Mouse (Mus musculus) liver, embryonic 14.5 days (tissue): ENCODE data around the gene Bcas1. TPM values are rescaled to one million over a fixed set of nuclear protein-coding genes. Genes with fewer than 3 reads are reported as not detected.

ENCODE experiments used
- ATAC-seq: fragments of 200-750 bp; cut with Nextera tagmentation; 2 replicates; pipeline ENCODE4 v1.8.0; 2017; ENCODE audit warnings: moderate number of reproducible peaks, mild to moderate bottlenecking, moderate library complexity; ENCODE audit not compliant: insufficient read depth
- DNase-seq, 3 experiments: peaks; one replicate each; pipeline ENCODE4 v3.0.0-alpha.2; 2012 to 2013; ENCODE audit warnings: low read depth in 3 of 3, low spot score in 3 of 3
- H3K27ac ChIP-seq: fragments of 300-500 bp; sonication (generic); 2 replicates; pipeline ENCODE4 v1.5.1; 2014; ENCODE audit warnings: moderate library complexity, mild to moderate bottlenecking, control low read depth, inconsistent platforms
- H3K27me3 ChIP-seq: fragments of 300-500 bp; sonication (generic); 2 replicates; pipeline ENCODE4 v1.6.1; 2014; ENCODE audit warnings: mild to moderate bottlenecking, low read length, moderate library complexity; ENCODE audit not compliant: control insufficient read depth, insufficient read depth
- H3K36me3 ChIP-seq: fragments of 300-500 bp; sonication (generic); replicated peaks from 2 replicates; pipeline ENCODE4 v1.6.1; 2014; ENCODE audit warnings: low read depth; ENCODE audit not compliant: control insufficient read depth, insufficient read depth
- H3K4me1 ChIP-seq, 2 experiments: fragments of 200-500 bp in 1 of 2; fragments of 300-500 bp in 1 of 2; sonication (generic) in 1 of 2; replicated peaks; 2 replicates each; pipeline ENCODE4 v1.6.1; 2012 to 2014; ENCODE audit warnings: antibody characterized with exemption in 1 of 2, inconsistent platforms in 1 of 2, low read length in 1 of 2; ENCODE audit not compliant: control insufficient read depth in 2 of 2, insufficient read depth in 2 of 2
- H3K4me2 ChIP-seq: fragments of 300-500 bp; sonication (generic); 2 replicates; pipeline ENCODE4 v1.6.1; 2014; ENCODE audit warnings: low read depth, mild to moderate bottlenecking, control low read depth, moderate library complexity
- H3K4me3 ChIP-seq, 2 experiments: fragments of 200-500 bp in 1 of 2; fragments of 300-500 bp in 1 of 2; sonication (generic) in 1 of 2; 2 replicates each; pipeline ENCODE4 v1.5.1; 2012 to 2014; ENCODE audit warnings: low read depth in 2 of 2, low read length in 2 of 2, mild to moderate bottlenecking in 2 of 2, control low read depth in 1 of 2, inconsistent platforms in 1 of 2, moderate library complexity in 1 of 2; ENCODE audit not compliant: insufficient read depth in 1 of 2
- H3K9ac ChIP-seq: fragments of 300-500 bp; sonication (generic); replicated peaks from 2 replicates; pipeline ENCODE4 v1.6.1; 2014; ENCODE audit warnings: mild to moderate bottlenecking, control low read depth, moderate library complexity
- H3K9me3 ChIP-seq: fragments of 300-500 bp; sonication (generic); 2 replicates; pipeline ENCODE4 v1.6.1; 2016; ENCODE audit warnings: low read length, mixed read lengths; ENCODE audit not compliant: control insufficient read depth
- CTCF ChIP-seq: IDR thresholded peaks from 2 replicates; pipeline ENCODE4 v1.5.1; 2016; ENCODE audit warnings: antibody characterized with exemption, low read depth, control low read depth
- EP300 ChIP-seq: IDR thresholded peaks from 2 replicates; pipeline ENCODE4 v1.6.1; 2016; ENCODE audit warnings: antibody characterized with exemption, low read depth
- WGBS: fragments of 180-500 bp; shearing (Covaris S2); extraction: QIAGEN DNeasy Blood & Tissue Kit; methylation state at CpG from one replicate; pipeline ENCODE4 v1.1.7; 2014; ENCODE audit not compliant: insufficient replicate concordance; 5-methylcytosine and 5-hydroxymethylcytosine counted together
- polyA plus RNA-seq, 2 experiments: library from polyadenylated mRNA; depleted of rRNA in 1 of 2; stranded (reverse) in 1 of 2; unstranded in 1 of 2; fragments of >200 nt; fragmentation: Nextera tagmentation in 1 of 2; extraction: Ambion mirVana in 1 of 2; gene quantifications; 2 replicates each; pipeline versions ENCODE4 v1.2.1 to v1.2.3; 2012 to 2014

Gene Bcas1
- polyA plus RNA-seq, 2 experiments = 3.9 to 5.7 TPM

DNA sequence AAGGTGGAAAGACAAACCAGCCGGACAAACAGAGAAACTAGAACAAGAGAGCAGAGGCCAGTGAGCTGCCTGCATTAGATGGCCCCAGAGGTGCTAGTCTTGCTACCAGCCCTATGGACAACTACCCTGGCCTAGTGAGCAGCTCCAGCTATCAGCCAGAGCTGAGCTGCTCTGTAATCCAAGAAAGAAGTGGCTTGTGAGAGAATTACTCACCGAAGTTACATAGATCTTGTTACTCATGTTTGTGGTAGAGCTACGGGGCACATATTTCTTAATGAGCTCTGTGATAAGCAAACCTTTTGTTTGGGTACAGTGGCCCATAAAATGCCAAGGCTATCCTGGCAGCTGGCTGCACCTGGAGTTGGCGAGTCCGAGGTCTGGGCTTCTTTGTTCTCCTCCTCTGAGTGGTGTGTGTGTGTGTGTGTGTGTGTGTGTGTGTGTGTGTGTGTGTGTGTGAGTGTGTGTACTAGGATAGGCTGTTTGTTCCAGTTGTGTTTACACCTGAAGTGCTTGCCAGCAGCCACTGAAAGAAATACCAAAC lies 19.3 kb upstream of the Bcas1 start:
- 53% methylated on average over 5 of the region's 5 CpGs for WGBS
- DNase-seq (no peak), ATAC-seq (no peak)
- no peaks in the 10 kb centered on the region for H3K36me3 ChIP-seq
- H3K4me2 ChIP-seq = no peak overlapping the region
- H3K27me3 ChIP-seq = no peaks in the 10 kb centered on the region
- no peak overlapping the region for H3K9ac ChIP-seq
- no peak overlapping the region for H3K4me3 ChIP-seq
- H3K27ac ChIP-seq = no peak overlapping the region
- no peaks in the 10 kb centered on the region for H3K9me3 ChIP-seq
- no peaks in the 10 kb centered on the region for H3K4me1 ChIP-seq
- TF ChIP-seq EP300 (no peak), CTCF (no peak)

DNA sequence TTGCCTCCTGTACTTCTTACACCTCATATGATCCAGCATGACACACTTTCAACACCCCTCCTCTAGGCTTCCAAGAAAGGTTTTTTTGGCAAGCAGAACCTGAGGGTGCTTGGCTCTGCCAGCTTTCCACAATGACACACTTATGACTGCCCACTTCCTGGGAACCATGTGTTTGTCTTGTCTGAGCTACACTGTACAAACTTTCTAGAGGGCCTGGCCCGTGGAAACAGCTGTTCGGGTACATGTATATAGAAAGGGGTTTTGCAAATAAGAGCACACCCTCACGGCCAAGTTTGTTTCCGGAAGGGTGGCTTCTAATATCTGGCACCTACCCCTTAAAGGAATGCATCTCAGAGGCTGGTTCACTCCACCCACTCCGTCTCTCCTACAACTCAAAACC lies 18.2 kb upstream of the Bcas1 start:
- Histone ChIP-seq H3K9me3 (no peaks in the 10 kb centered on the region), H3K36me3 (no peaks in the 10 kb centered on the region), H3K27me3 (no peaks in the 10 kb centered on the region), H3K4me1 (no peaks in the 10 kb centered on the region), H3K27ac (no peak overlapping the region), H3K9ac (no peak overlapping the region), H3K4me3 (no peak overlapping the region), H3K4me2 (no peak overlapping the region)
- ATAC-seq (no peak), DNase-seq (no peak)
- 61% methylated on average over 5 of the region's 5 CpGs for WGBS
- TF ChIP-seq CTCF (no peak), EP300 (no peak)

DNA sequence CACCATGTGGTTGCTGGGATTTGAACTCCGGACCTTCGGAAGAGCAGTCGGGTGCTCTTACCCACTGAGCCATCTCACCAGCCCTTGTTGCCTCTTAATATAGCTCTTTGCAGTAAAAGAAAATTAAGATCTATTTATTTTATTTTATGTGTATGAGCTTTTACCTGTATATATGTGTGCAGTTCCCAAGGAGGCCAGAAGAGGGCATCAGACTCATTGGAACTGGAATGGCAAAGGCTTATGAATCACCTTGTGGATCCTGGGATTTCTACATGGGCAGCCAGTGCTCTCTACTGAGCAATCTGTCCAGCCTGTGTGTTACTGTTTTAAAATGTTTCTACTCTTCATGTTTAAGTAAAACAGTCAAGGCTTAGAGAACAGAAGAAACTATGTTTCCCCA lies 14.9 kb upstream of the Bcas1 start:
- H3K9me3 ChIP-seq = no peaks in the 10 kb centered on the region
- no peak overlapping the region for H3K9ac ChIP-seq
- ATAC-seq (no peak), DNase-seq (no peak)
- H3K4me3 ChIP-seq = no peak overlapping the region
- H3K27ac ChIP-seq = no peak overlapping the region
- no peaks in the 10 kb centered on the region for H3K36me3 ChIP-seq
- WGBS = 54% methylated on average over 3 of the region's 3 CpGs
- no peaks in the 10 kb centered on the region for H3K4me1 ChIP-seq
- no peak overlapping the region for H3K4me2 ChIP-seq
- no peaks in the 10 kb centered on the region for H3K27me3 ChIP-seq
- TF ChIP-seq CTCF (peak; percentile 57), EP300 (no peak)

DNA sequence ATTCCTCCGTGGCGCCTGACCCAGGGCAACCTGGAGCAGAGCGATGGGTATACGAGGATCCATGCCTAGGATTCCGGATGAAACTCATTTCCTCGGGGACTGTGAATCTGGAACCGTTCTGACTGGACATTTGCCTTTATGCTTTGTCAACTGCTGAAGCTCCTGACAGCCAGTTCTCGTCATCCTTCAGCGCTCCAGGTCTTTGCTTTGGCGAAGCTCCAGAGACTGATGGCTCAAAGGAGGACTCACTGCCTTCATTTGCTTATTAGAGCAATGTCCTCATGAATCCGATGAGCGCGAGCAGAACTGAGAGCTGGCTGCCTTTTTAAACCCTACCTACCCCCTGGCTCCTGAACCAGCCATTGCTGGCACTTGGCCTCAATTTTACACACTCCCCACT lies 11.1 kb upstream of the Bcas1 start:
- WGBS = 44% methylated on average over 13 of the region's 13 CpGs
- no peak overlapping the region for H3K4me2 ChIP-seq
- H3K9me3 ChIP-seq = no peaks in the 10 kb centered on the region
- no peaks in the 10 kb centered on the region for H3K27me3 ChIP-seq
- no peak overlapping the region for H3K9ac ChIP-seq
- no peak overlapping the region for H3K27ac ChIP-seq
- TF ChIP-seq EP300 = no peak
- TF ChIP-seq CTCF = no peak
- no peak overlapping the region for H3K4me3 ChIP-seq
- DNase-seq (no peak), ATAC-seq (no peak)
- no peaks in the 10 kb centered on the region for H3K4me1 ChIP-seq
- H3K36me3 ChIP-seq = no peaks in the 10 kb centered on the region

DNA sequence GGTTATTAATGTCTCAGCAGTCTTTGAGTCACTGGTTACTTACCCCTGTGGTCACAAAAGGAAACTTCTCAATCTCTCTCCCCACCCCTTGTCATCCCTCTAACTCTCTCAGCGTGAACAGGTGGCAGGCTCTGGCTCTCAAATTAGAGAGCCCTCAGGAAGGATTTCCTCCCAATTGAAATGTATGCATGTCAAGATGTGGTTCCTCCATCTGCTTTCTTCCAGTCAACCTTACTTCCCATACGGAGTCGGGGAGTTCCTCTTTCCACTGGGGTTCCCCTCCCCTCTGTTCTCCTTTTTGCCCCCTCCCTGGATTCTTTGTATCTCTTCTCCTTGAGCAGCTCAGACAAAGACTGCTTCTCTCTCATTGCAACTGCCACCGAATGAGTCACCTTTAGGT lies 8.6 kb upstream of the Bcas1 start:
- no peak for ATAC-seq
- WGBS = 15% methylated on average over 4 of the region's 4 CpGs
- TF ChIP-seq EP300 (no peak), CTCF (no peak)

DNA sequence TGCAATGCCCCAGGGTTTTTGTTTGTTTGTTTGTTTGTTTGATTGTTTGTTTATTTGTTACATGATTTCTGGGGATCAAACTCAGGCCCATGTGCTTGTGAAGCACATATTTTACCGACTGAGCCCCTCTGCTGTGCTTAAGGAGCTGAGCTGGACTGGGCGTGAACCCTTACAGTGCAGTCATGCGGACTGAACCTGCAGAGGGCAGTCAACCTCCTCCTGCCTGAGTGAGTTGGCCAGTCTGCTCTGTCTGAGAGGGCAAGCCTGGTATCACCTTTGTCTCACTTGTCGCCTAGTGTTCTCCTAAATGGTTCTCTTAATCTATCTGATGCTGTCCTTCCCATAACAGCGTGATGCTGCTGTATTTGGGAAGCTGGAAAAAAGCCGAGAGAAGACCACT lies 4.5 kb upstream of the Bcas1 start:
- H3K4me2 ChIP-seq = no peak overlapping the region
- DNase-seq (no peak), ATAC-seq (no peak)
- H3K36me3 ChIP-seq = no peaks in the 10 kb centered on the region
- H3K4me1 ChIP-seq = no peaks in the 10 kb centered on the region
- WGBS = 56% methylated on average over 6 of the region's 6 CpGs
- TF ChIP-seq EP300 (no peak), CTCF (peak; percentile 16; the same call in 1 of the 2 replicates)
- H3K27me3 ChIP-seq = no peaks in the 10 kb centered on the region
- H3K27ac ChIP-seq = no peak overlapping the region
- H3K9ac ChIP-seq = no peak overlapping the region
- H3K9me3 ChIP-seq = no peaks in the 10 kb centered on the region
- no peak overlapping the region for H3K4me3 ChIP-seq

More for the DNA sequence above, 8.6 kb upstream of the Bcas1 start:
- H3K27ac ChIP-seq = no peak overlapping the region
- peak in 1 of 3 experiments; percentile 20 for DNase-seq
- H3K9ac ChIP-seq = no peak overlapping the region
- no peaks in the 10 kb centered on the region for H3K4me1 ChIP-seq
- H3K27me3 ChIP-seq = no peaks in the 10 kb centered on the region
- H3K4me3 ChIP-seq = no peak overlapping the region
- H3K9me3 ChIP-seq = no peaks in the 10 kb centered on the region
- H3K36me3 ChIP-seq = no peaks in the 10 kb centered on the region
- H3K4me2 ChIP-seq = no peak overlapping the region
